ENCODE assay signal across 9 mouse cellular contexts in the genomic region with DNA sequence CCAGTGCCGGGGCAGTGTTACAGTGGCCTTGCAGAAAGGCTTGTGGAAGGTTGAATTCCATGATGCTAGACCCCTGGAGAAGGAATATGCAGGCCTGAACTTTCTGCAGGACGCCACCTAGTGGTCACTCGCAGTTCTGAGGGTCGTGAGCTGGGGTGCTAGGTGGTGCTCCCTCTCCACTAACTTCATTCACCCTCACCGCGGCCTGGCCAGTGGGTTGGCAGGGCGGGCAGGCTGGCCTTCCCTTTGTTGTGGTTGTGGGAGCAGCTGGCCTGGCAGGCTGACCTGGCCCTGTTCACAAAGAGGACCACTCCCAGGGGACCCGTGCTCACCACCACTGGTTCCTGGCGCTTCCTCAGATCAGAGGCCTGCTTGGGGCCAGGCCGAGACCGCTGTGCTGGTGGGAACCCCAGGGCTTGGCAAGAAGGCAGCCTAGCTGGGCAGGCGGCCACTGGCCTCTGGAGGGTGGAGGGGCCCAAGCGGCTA. TPM values are rescaled to one million over a fixed set of nuclear protein-coding genes. Genes with fewer than 3 reads are reported as not detected.
DNase-seq lines count a peak whose midpoint lies in the region; ATAC-seq and TF ChIP-seq lines count a peak whose summit lies in the region.
"Had no signal": no experiment of that assay in that cellular context is flagged by ENCODE, and none has a peak within 500 bp of the region (broad histone marks: within the 10 kb centered on the region; RNA-seq: fewer than 3 reads in every experiment).

No protein-coding gene starts in this region.

- H3K4me1 ChIP-seq in embryonic fibroblast, embryonic 13.5 days (ENCODE audit: control insufficient read depth, insufficient read depth, low read length): no peaks in the 10 kb centered on the region

- intact Hi-C loops in heart, postnatal 14 days (cut with DNase I): no loop called here
- intact Hi-C loops in heart, postnatal 36 days (cut with DNase I): no loop called here

- DNase-seq in heart, postnatal 14 days: peak; percentile 47 to 56
- no peak for DNase-seq in heart, postnatal 36 days
- peak; percentile 25 for DNase-seq in thymus, postnatal 14 days
- DNase-seq in thymus, adult 18-20 months: no peak
- DNase-seq in splenic B cell, adult 2 months (ENCODE audit: low read depth, low spot score): peak; percentile 45
- no peak for DNase-seq in urinary bladder, postnatal 14 days (ENCODE audit: low spot score)

- H3K27me3 ChIP-seq in splenic B cell, adult 2 months (ENCODE audit: control insufficient read depth, insufficient read depth, low read length, poor library complexity, severe bottlenecking): no peaks in the 10 kb centered on the region
- H3K27me3 ChIP-seq: neural tube, embryonic 13.5 days had no signal

- peak; percentile 43; the same call in 1 of the 2 replicates for TF ChIP-seq CTCF in embryonic fibroblast, embryonic 13.5 days (IDR thresholded peaks at IDR 0.05; ENCODE audit: borderline replicate concordance, insufficient read depth, low read length)

- TF ChIP-seq POLR2A in embryonic fibroblast, embryonic 13.5 days (IDR thresholded peaks at IDR 0.05; ENCODE audit: low read depth, low read length): no peak

- ATAC-seq in activated CD4-positive, CD25-positive, alpha-beta regulatory T cell, adult 4 months: no peak

- no peak overlapping the region for H3K27ac ChIP-seq in embryonic fibroblast, embryonic 13.5 days (ENCODE audit: insufficient read depth, low read length)
- H3K27ac ChIP-seq: neural tube, embryonic 13.5 days had no signal

- H3K4me3 ChIP-seq in embryonic fibroblast, embryonic 13.5 days (ENCODE audit: insufficient read depth, low read length): no peak overlapping the region
- H3K4me3 ChIP-seq: neural tube, embryonic 13.5 days had no signal

- H3K36me3 ChIP-seq in splenic B cell, adult 2 months (ENCODE audit: control insufficient read depth, insufficient read depth, low read length, poor library complexity, severe bottlenecking): no peaks in the 10 kb centered on the region
- H3K36me3 ChIP-seq: neural tube, embryonic 13.5 days had no signal

RNA-seq across cellular contexts. Expression of gene Alpl, which starts 51.7 kb away (rescaled TPM):
- total RNA-seq in heart, postnatal 14 days (2021): 10 to 100 TPM; 51.5 to 72.3 TPM
- total RNA-seq in heart, postnatal 36 days (2021): 10 to 100 TPM; 29.5 to 45.6 TPM
- polyA plus RNA-seq in embryonic fibroblast, embryonic 13.5 days (2011; ENCODE audit: insufficient read length, low read depth, missing spikeins): 0.68 TPM in 1 of 2 replicates, not detected in the other
- polyA plus RNA-seq in activated CD4-positive, CD25-positive, alpha-beta regulatory T cell, adult 4 months (2017; shearing (Covaris generic)): 1 to 10 TPM in 1 of 2 experiments, under 1 TPM in 1; 0.54 to 1.1 TPM

Comparison
In these comparisons a context has a peak if more than half of its experiments do, and no peak if none do; other contexts are left out.
1. DNase-seq: peak in heart, postnatal 14 days (2 of 2), thymus, postnatal 14 days (single experiment) and splenic B cell, adult 2 months (single experiment); none in heart, postnatal 36 days (0 of 2), thymus, adult 18-20 months (0 of 2) and urinary bladder, postnatal 14 days (single experiment).